Mouse (Mus musculus) hindbrain, embryonic 11.5 days (tissue): ENCODE measurements around the gene Nln. TPM values are rescaled to one million over a fixed set of nuclear protein-coding genes. Genes with fewer than 3 reads are reported as not detected.
A peak's percentile ranks its signal among the peaks of the same experiment; 100 is the strongest.

Experiments
- ATAC-seq: fragments of 200-750 bp; cut with Nextera tagmentation; 2 replicates; pipeline ENCODE4 v1.8.0; 2017; ENCODE audit warnings: mild to moderate bottlenecking, moderate TSS enrichment, moderate library complexity; ENCODE audit not compliant: low FRiP score
- DNase-seq: peaks from one replicate; pipeline ENCODE4 v3.0.0-alpha.2; 2015; ENCODE audit warnings: low spot score
- H3K27ac ChIP-seq: fragments of 300-500 bp; sonication (generic); 2 replicates; pipeline ENCODE4 v1.5.1; 2014; ENCODE audit warnings: mild to moderate bottlenecking, low read depth, low read length
- H3K27me3 ChIP-seq: fragments of 300-500 bp; sonication (generic); 2 replicates; pipeline ENCODE4 v1.6.1; 2014; ENCODE audit warnings: mild to moderate bottlenecking, low read length, moderate library complexity, mixed read lengths; ENCODE audit not compliant: control insufficient read depth, insufficient read depth
- H3K36me3 ChIP-seq: fragments of 300-500 bp; sonication (generic); 2 replicates; pipeline ENCODE4 v1.6.1; 2014; ENCODE audit warnings: mild to moderate bottlenecking, low read length, moderate library complexity, mixed read lengths; ENCODE audit not compliant: control insufficient read depth, insufficient read depth
- H3K4me1 ChIP-seq: fragments of 300-500 bp; sonication (generic); replicated peaks from 2 replicates; pipeline ENCODE4 v1.6.1; 2014; ENCODE audit warnings: low read length, mixed read lengths; ENCODE audit not compliant: control insufficient read depth, insufficient read depth
- H3K4me2 ChIP-seq: fragments of 300-500 bp; sonication (generic); replicated peaks from 2 replicates; pipeline ENCODE4 v1.6.1; 2014; ENCODE audit warnings: mild to moderate bottlenecking, low read depth, low read length
- H3K4me3 ChIP-seq: fragments of 300-500 bp; sonication (generic); 2 replicates; pipeline ENCODE4 v1.5.1; 2014; ENCODE audit warnings: low read depth, low read length
- H3K9ac ChIP-seq: fragments of 300-500 bp; sonication (generic); 2 replicates; pipeline ENCODE4 v1.6.1; 2014; ENCODE audit warnings: low read depth, low read length
- H3K9me3 ChIP-seq: fragments of 300-500 bp; sonication (generic); 2 replicates; pipeline ENCODE4 v1.6.1; 2016; ENCODE audit warnings: low read length; ENCODE audit not compliant: control insufficient read depth
- WGBS: fragments of 180-500 bp; shearing (Covaris S2); extraction: QIAGEN DNeasy Blood & Tissue Kit; methylation state at CpG from one replicate; pipeline ENCODE4 v1.1.7; 2014; 5-methylcytosine and 5-hydroxymethylcytosine counted together
- polyA plus RNA-seq: library from polyadenylated mRNA; unstranded; fragments of >200 nt; fragmentation: Nextera tagmentation; extraction: Ambion mirVana; gene quantifications from 2 replicates; pipeline ENCODE4 v1.2.1, GENCODE M21; 2014

Nln gene
- 22.8 and 26.1 TPM in 2 replicates for polyA plus RNA-seq

- DNase-seq (peak; percentile 91), ATAC-seq (peak; percentile 97)
- Histone ChIP-seq H3K4me3 (peak within 1 kb of the TSS; percentile 78), H3K9me3 (no peaks in the 10 kb centered on the region), H3K4me2 (peak within 1 kb of the TSS; percentile 93), H3K27me3 (no peaks in the 10 kb centered on the region), H3K36me3 (no peaks in the 10 kb centered on the region), H3K9ac (peak within 1 kb of the TSS; percentile 78), H3K27ac (peak within 1 kb of the TSS; percentile 65; the same call in 1 of the 2 replicates), H3K4me1 (0 out of 2 replicates have a peak, but pooled peaks cover 2% of the 10 kb centered on the region)
- WGBS = 5% methylated on average over 13 of the region's 44 CpGs
Measured at GRCm38 (mm10) chr13:104109288-104109815, at the start of gene Nln, which contains the start of gene Sgtb. Gene Nln, minus strand, starts transcription at chr13:104109614. Gene Sgtb, plus strand, starts transcription at chr13:104109741.

GRCm38 (mm10) chr13:104155686-104156085, 46.3 kb upstream of the Nln start:
- no peak for DNase-seq
- Histone ChIP-seq H3K9me3 (no peaks in the 10 kb centered on the region), H3K27ac (no peak overlapping the region), H3K4me1 (no peaks in the 10 kb centered on the region), H3K4me3 (no peak overlapping the region), H3K9ac (no peak overlapping the region), H3K4me2 (no peak overlapping the region), H3K27me3 (no peaks in the 10 kb centered on the region), H3K36me3 (no peaks in the 10 kb centered on the region)
- WGBS = 98% methylated on average over 1 of the region's 1 CpGs
- no peak for ATAC-seq

DNA sequence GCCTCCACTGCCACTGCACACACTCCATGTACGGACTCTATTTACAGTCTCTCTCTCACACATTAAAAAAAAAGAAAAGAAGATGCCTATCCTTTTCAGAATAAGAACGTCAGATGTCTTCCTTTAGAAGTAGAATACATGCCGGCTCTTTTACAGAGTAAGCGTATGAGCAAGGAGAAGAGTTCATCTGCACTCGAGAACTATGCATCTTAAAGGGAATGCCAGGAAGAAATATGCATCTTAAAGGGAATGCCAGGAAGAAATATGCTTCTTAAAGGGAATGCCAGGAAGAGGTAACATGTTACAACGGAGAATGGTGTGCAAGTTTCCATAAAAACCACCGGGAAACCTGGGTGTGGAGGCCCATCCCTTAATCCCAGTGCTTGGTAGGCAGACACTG, 45.7 kb upstream of the Nln start:
- no peaks in the 10 kb centered on the region for H3K27me3 ChIP-seq
- H3K9ac ChIP-seq = no peak overlapping the region
- H3K36me3 ChIP-seq = no peaks in the 10 kb centered on the region
- H3K9me3 ChIP-seq = no peaks in the 10 kb centered on the region
- DNase-seq = no peak
- ATAC-seq = no peak
- no peak overlapping the region for H3K4me3 ChIP-seq
- no peak overlapping the region for H3K4me2 ChIP-seq
- H3K27ac ChIP-seq = no peak overlapping the region
- H3K4me1 ChIP-seq = no peaks in the 10 kb centered on the region
- WGBS = 95% methylated on average over 7 of the region's 7 CpGs

DNA sequence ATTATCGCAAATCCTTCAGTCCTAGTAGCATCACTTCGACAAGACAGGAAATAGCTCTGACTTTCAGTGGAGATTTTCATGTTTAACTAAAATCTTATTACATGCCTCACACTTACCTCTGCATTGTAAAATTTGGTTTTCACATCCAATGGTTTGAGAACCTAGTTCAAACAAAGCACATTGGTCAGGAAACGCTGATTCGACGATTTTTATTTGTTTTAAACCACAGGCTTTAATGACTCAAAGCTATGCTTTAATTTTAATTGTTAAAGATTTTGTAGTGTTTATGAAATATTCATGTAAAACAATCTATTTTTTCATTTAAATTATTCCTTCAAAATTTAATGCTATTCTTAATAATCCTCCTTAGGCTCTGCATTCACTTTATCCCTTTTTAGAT, 44.8 kb upstream of the Nln start:
- Histone ChIP-seq H3K4me3 (no peak overlapping the region), H3K36me3 (0 out of 2 replicates have a peak, but pooled peaks cover 3% of the 10 kb centered on the region), H3K4me1 (no peaks in the 10 kb centered on the region), H3K4me2 (no peak overlapping the region), H3K27me3 (no peaks in the 10 kb centered on the region), H3K9ac (no peak overlapping the region), H3K9me3 (no peaks in the 10 kb centered on the region), H3K27ac (no peak overlapping the region)
- WGBS = 97% methylated on average over 5 of the region's 5 CpGs
- DNase-seq (no peak), ATAC-seq (no peak)

DNA sequence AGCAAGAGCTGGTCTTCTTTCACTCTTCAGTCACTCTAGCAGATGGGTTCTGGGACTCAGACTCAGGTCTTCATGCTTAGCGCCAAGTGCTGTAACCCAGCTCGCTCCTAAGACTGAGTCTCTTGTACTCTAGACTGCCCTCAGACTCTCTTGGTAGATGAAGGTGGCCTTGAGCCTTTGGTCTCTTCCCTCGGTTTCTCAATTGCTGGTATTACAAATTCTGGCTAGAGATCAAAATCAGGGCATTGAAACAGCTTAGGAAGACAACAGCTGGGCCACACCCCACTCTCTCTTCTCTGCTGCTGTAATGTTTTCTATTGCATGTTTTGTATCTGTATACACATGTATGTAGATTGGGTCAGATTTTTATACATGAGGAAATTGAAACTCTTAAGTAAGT, 36.2 kb upstream of the Nln start:
- no peak for DNase-seq
- Histone ChIP-seq H3K27ac (no peak overlapping the region), H3K4me3 (no peak overlapping the region), H3K36me3 (0 out of 2 replicates have a peak, but pooled peaks cover 3% of the 10 kb centered on the region), H3K27me3 (no peaks in the 10 kb centered on the region), H3K4me2 (no peak overlapping the region), H3K9me3 (no peaks in the 10 kb centered on the region), H3K9ac (no peak overlapping the region), H3K4me1 (no peaks in the 10 kb centered on the region)
- no peak for ATAC-seq
- 90% methylated on average over 3 of the region's 3 CpGs for WGBS

DNA sequence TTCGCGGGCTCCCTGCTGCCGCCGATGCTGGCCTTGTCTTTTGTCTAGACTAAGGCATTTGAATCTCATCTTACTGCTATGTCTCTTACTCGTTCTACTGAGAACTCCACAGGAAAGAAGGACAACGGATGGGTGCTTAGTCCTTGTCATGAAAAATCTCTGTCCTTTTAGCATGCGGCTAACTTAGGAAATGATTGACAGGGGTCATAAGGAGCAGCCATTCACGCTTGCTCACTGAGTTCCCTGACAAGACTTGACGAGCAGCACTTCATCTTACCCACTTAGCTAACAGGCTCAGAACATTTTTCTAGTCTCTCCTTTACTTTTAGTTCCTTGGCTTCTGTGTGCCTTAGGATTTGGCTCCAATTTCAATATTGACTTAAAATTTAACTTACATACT, 35.5 kb upstream of the Nln start:
- Histone ChIP-seq H3K4me2 (no peak overlapping the region), H3K9ac (no peak overlapping the region), H3K4me3 (no peak overlapping the region), H3K36me3 (0 out of 2 replicates have a peak, but pooled peaks cover 3% of the 10 kb centered on the region), H3K27me3 (no peaks in the 10 kb centered on the region), H3K4me1 (no peaks in the 10 kb centered on the region), H3K9me3 (no peaks in the 10 kb centered on the region), H3K27ac (no peak overlapping the region)
- ATAC-seq (no peak), DNase-seq (no peak)
- WGBS = 76% methylated on average over 9 of the region's 9 CpGs

GRCm38 (mm10) chr13:104139369-104140209, 30.2 kb upstream of the Nln start:
- Histone ChIP-seq H3K9ac (no peak overlapping the region), H3K4me3 (no peak overlapping the region), H3K27me3 (no peaks in the 10 kb centered on the region), H3K4me1 (no peaks in the 10 kb centered on the region), H3K4me2 (no peak overlapping the region), H3K27ac (no peak overlapping the region), H3K9me3 (no peaks in the 10 kb centered on the region), H3K36me3 (no peaks in the 10 kb centered on the region)
- peak; percentile 46; the same call in 1 of the 2 replicates for ATAC-seq
- 51% methylated on average over 13 of the region's 13 CpGs for whole genome bisulfite sequencing
- DNase-seq = peak; percentile 83

- no peaks in the 10 kb centered on the region for H3K27me3 ChIP-seq
- no peak overlapping the region for H3K27ac ChIP-seq
- no peak overlapping the region for H3K4me3 ChIP-seq
- 69% methylated on average over 4 of the region's 4 CpGs for WGBS
- no peaks in the 10 kb centered on the region for H3K9me3 ChIP-seq
- ATAC-seq (peak; percentile 54; the same call in 1 of the 2 replicates), DNase-seq (no peak)
- no peak overlapping the region for H3K4me2 ChIP-seq
- H3K36me3 ChIP-seq = no peaks in the 10 kb centered on the region
- no peaks in the 10 kb centered on the region for H3K4me1 ChIP-seq
- H3K9ac ChIP-seq = no peak overlapping the region
Measured at GRCm38 (mm10) chr13:104134510-104135085, 25.2 kb upstream of the Nln start.
